Mouse (Mus musculus): ENCODE data around the gene Ip6k1. TPM values are rescaled to one million over a fixed set of nuclear protein-coding genes. Genes with fewer than 3 reads are reported as not detected.
A peak's percentile ranks its signal among the peaks of the same experiment; 100 is the strongest.

Gene Ip6k1
- polyA plus RNA-seq, 1 experiment from 2014 or later: 50.2 TPM

DNA sequence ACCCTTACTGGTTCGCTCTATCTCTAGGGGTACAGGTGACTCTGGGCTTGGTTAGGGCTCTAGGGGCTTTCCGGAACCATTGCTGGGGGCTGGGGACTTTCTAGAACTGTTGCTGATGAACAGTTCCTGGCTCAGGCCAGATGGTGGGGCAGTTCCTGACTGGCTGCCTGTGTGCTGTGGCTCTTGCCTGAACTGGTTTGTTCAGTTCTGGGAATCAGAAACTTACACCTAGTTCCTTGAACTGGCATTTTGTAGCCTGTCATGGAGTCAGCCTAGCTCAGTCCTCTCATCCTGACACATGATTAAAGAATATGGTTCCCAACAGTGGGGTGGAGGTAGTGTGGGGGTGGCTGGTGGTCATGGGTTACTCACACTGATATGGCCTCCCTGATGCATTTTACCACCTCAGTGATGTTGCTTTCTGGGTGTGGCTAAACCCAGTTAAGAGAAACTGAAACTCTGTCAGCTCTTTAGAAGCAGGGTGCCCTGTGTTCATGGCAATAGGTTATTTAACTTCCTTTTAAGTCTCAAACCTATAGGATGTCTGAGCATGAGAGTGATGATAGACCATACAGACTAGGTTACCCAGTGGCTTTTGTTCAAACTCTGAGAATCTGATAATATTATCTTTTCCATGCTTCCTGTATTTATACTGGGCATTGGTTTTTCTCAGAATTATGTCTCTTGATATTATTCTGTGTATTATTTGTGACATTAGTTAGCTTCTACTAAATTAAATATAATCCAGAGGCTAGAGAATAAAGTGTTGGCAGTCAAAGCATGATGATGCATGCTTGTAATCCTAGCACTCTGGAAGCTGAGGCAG, 33.2 kb downstream of the Ip6k1 start:
- Histone ChIP-seq H3K27me3 (replicated peaks) (no peaks in the 10 kb centered on the region), H3K4me2 (no peak overlapping the region), H3K27ac (ENCODE audit: poor library complexity, severe bottlenecking) (no peak overlapping the region), H3K9ac (no peak overlapping the region), H3K36me3 (peaks cover 61% of the 10 kb centered on the region), H3K4me3 (no peak overlapping the region), H3K9me3 (replicated peaks) (no peaks in the 10 kb centered on the region), H3K4me1 (replicated peaks) (no peaks in the 10 kb centered on the region)
- ATAC-seq (ENCODE audit: insufficient number of reproducible peaks, low FRiP score): no peak
- WGBS: 97% methylated on average over 2 of the region's 2 CpGs

DNA sequence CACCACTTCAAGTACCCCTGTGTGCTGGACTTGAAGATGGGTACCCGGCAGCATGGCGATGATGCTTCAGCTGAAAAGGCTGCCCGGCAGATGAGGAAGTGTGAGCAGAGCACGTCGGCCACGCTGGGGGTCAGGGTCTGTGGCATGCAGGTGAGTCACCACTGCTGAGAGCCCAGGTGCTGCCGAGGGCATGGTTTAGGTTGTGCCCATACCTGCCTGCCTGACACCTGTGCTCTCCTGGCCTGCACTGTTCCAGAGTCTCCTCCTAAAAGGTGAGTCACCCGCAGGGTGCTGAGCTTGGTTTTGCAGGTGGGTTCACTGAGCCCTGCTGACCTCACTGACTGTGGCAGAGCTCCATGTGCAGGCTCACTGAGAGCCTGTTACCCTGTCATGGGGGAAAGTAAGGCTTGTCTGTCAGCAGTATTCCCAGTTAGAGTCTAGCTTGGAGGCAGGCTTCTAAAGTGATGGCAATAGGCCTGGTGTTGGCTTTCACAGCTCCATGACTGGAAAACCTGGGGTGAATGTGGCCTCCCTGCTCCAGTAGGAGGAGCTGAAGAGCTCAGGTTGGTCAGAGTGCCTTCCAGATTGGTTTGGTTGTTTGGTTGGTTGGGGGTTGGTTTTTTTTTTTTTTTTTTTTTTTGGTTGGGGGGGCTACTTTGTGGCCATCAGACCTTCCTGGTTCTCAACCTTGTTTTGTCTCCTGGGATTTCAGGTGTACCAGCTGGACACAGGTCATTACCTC, 42.6 kb downstream of the Ip6k1 start:
- peaks cover 68% of the 10 kb centered on the region for H3K36me3 ChIP-seq
- 94% methylated on average over 8 of the region's 8 CpGs for WGBS
- no peak overlapping the region for H3K9ac ChIP-seq

DNA sequence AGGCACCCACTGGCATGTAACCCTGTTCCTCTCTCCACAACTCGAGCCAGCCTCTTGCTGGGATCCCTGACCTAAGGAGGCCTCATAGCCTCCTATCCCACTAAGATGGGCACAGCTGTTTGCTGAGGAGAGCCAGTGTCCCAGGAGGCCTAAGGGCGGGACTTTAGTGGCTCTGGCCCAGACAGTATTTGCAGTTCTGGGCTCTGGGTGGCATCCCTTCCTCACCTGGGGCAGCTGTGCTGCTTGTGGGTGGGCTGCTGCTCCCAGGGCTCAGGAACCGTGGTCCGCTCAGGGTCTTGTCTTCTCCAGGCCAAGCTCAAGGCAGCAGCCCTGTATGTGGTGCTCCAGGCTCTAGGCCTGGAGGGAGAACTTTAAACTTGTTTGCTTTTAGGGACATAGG, 44.3 kb downstream of the Ip6k1 start:
- no peak overlapping the region for H3K4me3 ChIP-seq
- no peak overlapping the region for H3K27ac ChIP-seq (ENCODE audit: poor library complexity, severe bottlenecking)
- no peaks in the 10 kb centered on the region for H3K27me3 ChIP-seq (replicated peaks)
- no peak overlapping the region; the same call in 1 of the 2 replicates for H3K9ac ChIP-seq
- peaks cover 70% of the 10 kb centered on the region for H3K36me3 ChIP-seq
- no peak for ATAC-seq (ENCODE audit: insufficient number of reproducible peaks, low FRiP score)
- H3K4me2 ChIP-seq: no peak overlapping the region
- H3K4me1 ChIP-seq (replicated peaks): peaks cover 35% of the 10 kb centered on the region
- no peaks in the 10 kb centered on the region for H3K9me3 ChIP-seq (replicated peaks)
- 87% methylated on average over 4 of the region's 4 CpGs for WGBS

More for the DNA sequence above, 42.6 kb downstream of the Ip6k1 start:
- no peak overlapping the region for H3K4me2 ChIP-seq
- H3K4me1 ChIP-seq (replicated peaks): peaks cover 27% of the 10 kb centered on the region
- no peaks in the 10 kb centered on the region for H3K9me3 ChIP-seq (replicated peaks)
- no peak overlapping the region for H3K4me3 ChIP-seq
- no peak for ATAC-seq (ENCODE audit: insufficient number of reproducible peaks, low FRiP score)
- H3K27ac ChIP-seq (ENCODE audit: poor library complexity, severe bottlenecking): no peak overlapping the region
- no peaks in the 10 kb centered on the region for H3K27me3 ChIP-seq (replicated peaks)

GRCm38 (mm10) chr9:108047601-108048565, 45.6 kb downstream of the Ip6k1 start:
- ATAC-seq (ENCODE audit: insufficient number of reproducible peaks, low FRiP score): no peak
- H3K9ac ChIP-seq: peak overlapping the region; percentile 64
- H3K36me3 ChIP-seq: peaks cover 66% of the 10 kb centered on the region
- peak overlapping the region; percentile 93 for H3K4me2 ChIP-seq
- H3K9me3 ChIP-seq (replicated peaks): no peaks in the 10 kb centered on the region
- H3K27me3 ChIP-seq (replicated peaks): no peaks in the 10 kb centered on the region
- 36% methylated on average over 17 of the region's 17 CpGs for WGBS
- H3K27ac ChIP-seq (ENCODE audit: poor library complexity, severe bottlenecking): peak overlapping the region; percentile 79
- peaks cover 42% of the 10 kb centered on the region for H3K4me1 ChIP-seq (replicated peaks)
- peak overlapping the region; percentile 88 for H3K4me3 ChIP-seq

GRCm38 (mm10) chr9:108048566-108048955, 46.3 kb downstream of the Ip6k1 start:
- 1% methylated on average over 19 of the region's 19 CpGs for WGBS
- H3K36me3 ChIP-seq: peaks cover 62% of the 10 kb centered on the region
- ATAC-seq (ENCODE audit: insufficient number of reproducible peaks, low FRiP score): peak; percentile 5; the same call in 1 of the 2 replicates
- peak overlapping the region; percentile 79 for H3K27ac ChIP-seq (ENCODE audit: poor library complexity, severe bottlenecking)
- no peaks in the 10 kb centered on the region for H3K27me3 ChIP-seq (replicated peaks)
- peak overlapping the region; percentile 88 for H3K4me3 ChIP-seq
- H3K9ac ChIP-seq: peak overlapping the region; percentile 64
- H3K4me1 ChIP-seq (replicated peaks): peaks cover 48% of the 10 kb centered on the region
- peak overlapping the region; percentile 93 for H3K4me2 ChIP-seq
- H3K9me3 ChIP-seq (replicated peaks): no peaks in the 10 kb centered on the region

DNA sequence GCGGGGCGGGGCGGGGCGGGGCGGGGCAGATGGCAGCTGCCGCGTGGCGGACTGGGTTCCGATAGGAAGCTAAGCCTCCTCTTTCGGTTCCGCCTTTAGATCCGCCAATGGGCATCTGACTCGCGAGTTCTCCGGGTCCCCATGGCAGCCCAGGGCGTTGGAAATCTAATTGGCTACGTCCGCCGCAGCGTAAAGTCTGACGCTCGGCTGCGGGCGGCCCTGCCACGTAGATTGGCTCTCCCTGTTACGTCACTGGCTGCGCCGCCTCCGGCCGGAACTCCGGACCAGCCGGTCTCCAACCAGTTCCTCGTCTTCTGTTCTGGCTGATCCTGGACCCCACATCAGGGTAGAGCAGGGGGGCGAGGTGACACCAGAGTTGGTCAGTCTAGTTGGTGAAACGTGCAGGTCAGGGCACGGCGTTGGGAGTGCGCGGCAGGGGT, 46.7 kb downstream of the Ip6k1 start, which contains the start of gene Gmppb:
Gmppb (plus strand) TSS at position 227 of the 440 bp plus-strand sequence.
- Histone ChIP-seq H3K36me3 (peaks cover 67% of the 10 kb centered on the region), H3K9me3 (replicated peaks) (no peaks in the 10 kb centered on the region), H3K27ac (ENCODE audit: poor library complexity, severe bottlenecking) (peak within 1 kb of the TSS; percentile 79), H3K4me2 (peak within 1 kb of the TSS; percentile 93), H3K27me3 (replicated peaks) (no peaks in the 10 kb centered on the region), H3K4me1 (replicated peaks) (peaks cover 52% of the 10 kb centered on the region), H3K4me3 (peak within 1 kb of the TSS; percentile 88), H3K9ac (peak within 1 kb of the TSS; percentile 84)
- ATAC-seq (ENCODE audit: insufficient number of reproducible peaks, low FRiP score): peak; percentile 93
- WGBS: under 1% methylated on average over 34 of the region's 39 CpGs

- peak overlapping the region; percentile 84 for H3K9ac ChIP-seq
- H3K4me3 ChIP-seq: peak overlapping the region; percentile 88
- peaks cover 71% of the 10 kb centered on the region for H3K36me3 ChIP-seq
- H3K27ac ChIP-seq (ENCODE audit: poor library complexity, severe bottlenecking): 0 out of 2 replicates have a peak overlapping the region, but pooled peaks have one; percentile 58
- H3K4me2 ChIP-seq: peak overlapping the region; percentile 93
- WGBS: 37% methylated on average over 15 of the region's 15 CpGs
- peaks cover 52% of the 10 kb centered on the region for H3K4me1 ChIP-seq (replicated peaks)
- no peaks in the 10 kb centered on the region for H3K27me3 ChIP-seq (replicated peaks)
- H3K9me3 ChIP-seq (replicated peaks): no peaks in the 10 kb centered on the region
- ATAC-seq (ENCODE audit: insufficient number of reproducible peaks, low FRiP score): no peak
Measured at GRCm38 (mm10) chr9:108049561-108050251, 47.4 kb downstream of the Ip6k1 start.

DNA sequence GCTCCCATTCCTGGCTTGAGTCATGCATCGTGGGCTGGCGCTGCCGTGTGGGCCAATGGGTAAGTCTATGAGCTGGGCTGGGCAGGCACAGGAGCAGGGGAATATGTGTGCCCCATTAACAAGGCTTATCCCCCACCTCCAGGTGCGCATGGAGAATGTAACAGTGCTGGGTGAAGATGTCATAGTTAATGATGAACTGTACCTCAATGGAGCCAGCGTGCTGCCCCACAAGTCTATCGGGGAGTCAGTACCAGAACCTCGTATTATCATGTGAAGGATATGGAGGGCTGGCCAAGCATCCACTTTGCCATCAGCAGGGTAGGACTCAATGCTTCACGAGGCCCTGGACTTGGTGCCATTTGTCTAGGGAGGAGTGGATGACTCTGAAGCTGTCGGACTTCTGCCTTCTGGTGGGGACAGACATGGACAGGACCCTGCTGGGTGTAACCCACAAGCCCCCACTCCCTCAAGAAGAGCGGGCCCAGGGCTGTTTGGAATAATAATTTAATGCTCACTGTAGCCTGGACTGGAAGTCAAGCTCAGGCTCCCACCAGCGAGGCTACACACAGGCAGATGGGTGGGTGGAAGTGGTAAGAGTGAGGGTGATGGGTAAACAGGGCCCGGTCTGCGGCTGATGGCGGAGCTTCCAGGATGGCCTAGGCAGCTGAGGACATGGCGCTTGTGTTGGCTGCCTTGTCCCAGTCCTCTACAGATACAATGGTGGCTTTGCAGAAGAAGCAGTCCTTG, 49.1 kb downstream of the Ip6k1 start:
- Histone ChIP-seq H3K9ac (no peak overlapping the region), H3K27ac (ENCODE audit: poor library complexity, severe bottlenecking) (no peak overlapping the region), H3K9me3 (replicated peaks) (no peaks in the 10 kb centered on the region), H3K36me3 (peaks cover 72% of the 10 kb centered on the region), H3K4me2 (no peak overlapping the region), H3K4me3 (no peak overlapping the region), H3K4me1 (replicated peaks) (peaks cover 52% of the 10 kb centered on the region), H3K27me3 (replicated peaks) (no peaks in the 10 kb centered on the region)
- 93% methylated on average over 15 of the region's 15 CpGs for WGBS
- ATAC-seq (ENCODE audit: insufficient number of reproducible peaks, low FRiP score): no peak

DNA sequence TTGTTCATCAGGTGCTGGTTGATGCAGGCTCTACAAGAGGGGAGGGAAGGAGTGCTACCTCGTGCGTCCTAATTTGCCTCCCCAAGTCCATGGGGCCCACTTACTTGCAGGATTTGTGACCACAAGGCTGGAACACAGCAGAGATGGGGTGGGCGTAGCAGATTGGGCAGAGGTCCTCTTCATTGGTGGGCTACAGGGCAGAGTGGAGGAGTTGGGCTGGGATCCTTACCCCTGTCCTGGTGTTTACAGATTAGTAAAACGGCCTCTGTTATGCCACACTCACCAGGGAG, 49.6 kb downstream of the Ip6k1 start:
- H3K36me3 ChIP-seq: peaks cover 72% of the 10 kb centered on the region
- peaks cover 48% of the 10 kb centered on the region for H3K4me1 ChIP-seq (replicated peaks)
- no peaks in the 10 kb centered on the region for H3K9me3 ChIP-seq (replicated peaks)
- H3K9ac ChIP-seq: no peak overlapping the region
- no peaks in the 10 kb centered on the region for H3K27me3 ChIP-seq (replicated peaks)
- no peak overlapping the region for H3K27ac ChIP-seq (ENCODE audit: poor library complexity, severe bottlenecking)
- H3K4me3 ChIP-seq: no peak overlapping the region
- ATAC-seq (ENCODE audit: insufficient number of reproducible peaks, low FRiP score): no peak
- 82% methylated on average over 4 of the region's 4 CpGs for WGBS
- no peak overlapping the region for H3K4me2 ChIP-seq

GRCm38 (mm10) chr9:108052411-108052810, 50.1 kb downstream of the Ip6k1 start:
- no peak for ATAC-seq (ENCODE audit: insufficient number of reproducible peaks, low FRiP score)
- Histone ChIP-seq H3K27me3 (replicated peaks) (no peaks in the 10 kb centered on the region), H3K4me1 (replicated peaks) (peaks cover 43% of the 10 kb centered on the region), H3K4me2 (no peak overlapping the region), H3K4me3 (no peak overlapping the region), H3K9me3 (replicated peaks) (no peaks in the 10 kb centered on the region), H3K9ac (0 out of 2 replicates have a peak overlapping the region, but pooled peaks have one; percentile 22), H3K27ac (ENCODE audit: poor library complexity, severe bottlenecking) (no peak overlapping the region), H3K36me3 (peaks cover 72% of the 10 kb centered on the region)
- 74% methylated on average over 7 of the region's 7 CpGs for WGBS

All from heart, embryonic 12.5 days (tissue).